Mouse (Mus musculus) forebrain, embryonic 10.5 days (tissue): ENCODE measurements around the gene Twf1. TPM values are rescaled to one million over a fixed set of nuclear protein-coding genes. Genes with fewer than 3 reads are reported as not detected.

Experiments used
- DNase-seq: peaks from one replicate; pipeline ENCODE4 v3.0.0-alpha.2; 2017; ENCODE audit warnings: low spot score; ENCODE audit errors: extremely low spot score
- H3K27ac ChIP-seq: fragments of 300-500 bp; sonication (generic); 2 replicates; pipeline ENCODE4 v1.5.1; 2016; ENCODE audit warnings: mild to moderate bottlenecking
- H3K27me3 ChIP-seq: fragments of 300-500 bp; sonication (generic); 2 replicates; pipeline ENCODE4 v1.6.1; 2016; ENCODE audit warnings: mild to moderate bottlenecking; ENCODE audit not compliant: poor library complexity, severe bottlenecking
- H3K36me3 ChIP-seq: fragments of 300-500 bp; sonication (generic); replicated peaks from 2 replicates; pipeline ENCODE4 v1.6.1; 2016; ENCODE audit warnings: mild to moderate bottlenecking, moderate library complexity
- H3K4me1 ChIP-seq: fragments of 300-500 bp; sonication (generic); 2 replicates; pipeline ENCODE4 v1.6.1; 2016
- H3K4me3 ChIP-seq: fragments of 300-500 bp; sonication (generic); 2 replicates; pipeline ENCODE4 v1.5.1; 2016; ENCODE audit warnings: mild to moderate bottlenecking, moderate library complexity
- H3K9me3 ChIP-seq: fragments of 300-500 bp; sonication (generic); 2 replicates; pipeline ENCODE4 v1.6.1; 2016; ENCODE audit warnings: mild to moderate bottlenecking, moderate library complexity
- WGBS: fragments of 180-500 bp; shearing (Covaris S2); methylation state at CpG from one replicate; pipeline ENCODE4 v1.1.7; 2016; 5-methylcytosine and 5-hydroxymethylcytosine counted together
- polyA plus RNA-seq: library from polyadenylated mRNA; unstranded; fragments of >200 nt; fragmentation: Nextera tagmentation; extraction: Ambion mirVana; gene quantifications from 2 replicates; pipeline ENCODE4 v1.2.1, GENCODE M21; 2016

Gene Twf1
- polyA plus RNA-seq, 1 experiment from 2014 or later = 84.0 TPM

GRCm38 (mm10) chr15:94593586-94593985 is 3.9 kb upstream of the Twf1 start:
- no peaks in the 10 kb centered on the region for H3K9me3 ChIP-seq
- no peak for DNase-seq
- peaks cover 12% of the 10 kb centered on the region for H3K4me1 ChIP-seq
- H3K27me3 ChIP-seq = no peaks in the 10 kb centered on the region
- H3K4me3 ChIP-seq = no peak overlapping the region
- H3K36me3 ChIP-seq = no peaks in the 10 kb centered on the region
- H3K27ac ChIP-seq = no peak overlapping the region
- 92% methylated on average over 1 of the region's 1 CpGs for WGBS

DNA sequence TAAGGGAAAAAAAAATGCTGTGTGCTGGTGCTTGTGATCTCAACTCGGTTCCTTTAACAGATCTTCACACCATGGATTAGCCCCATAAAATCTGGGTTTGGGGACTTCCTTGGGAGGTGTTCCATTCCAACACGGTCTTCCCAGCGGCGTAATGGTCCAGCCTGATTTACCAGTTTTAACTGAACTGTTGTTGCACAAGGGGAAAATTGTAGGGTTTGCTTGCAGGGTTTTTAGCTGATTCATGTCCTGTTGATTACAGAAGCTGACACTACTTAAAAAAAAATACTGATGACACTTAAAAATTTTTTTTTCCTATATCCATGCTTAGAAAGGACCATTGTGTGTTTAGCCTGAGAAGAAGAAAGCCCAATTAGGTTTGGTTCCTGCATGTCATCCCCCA is 1.7 kb upstream of the Twf1 start:
- Histone ChIP-seq H3K9me3 (no peaks in the 10 kb centered on the region), H3K27me3 (no peaks in the 10 kb centered on the region), H3K27ac (no peak overlapping the region), H3K4me1 (peaks cover 18% of the 10 kb centered on the region), H3K36me3 (peaks cover 5% of the 10 kb centered on the region), H3K4me3 (no peak overlapping the region)
- DNase-seq = no peak
- WGBS = 87% methylated on average over 4 of the region's 4 CpGs

DNA sequence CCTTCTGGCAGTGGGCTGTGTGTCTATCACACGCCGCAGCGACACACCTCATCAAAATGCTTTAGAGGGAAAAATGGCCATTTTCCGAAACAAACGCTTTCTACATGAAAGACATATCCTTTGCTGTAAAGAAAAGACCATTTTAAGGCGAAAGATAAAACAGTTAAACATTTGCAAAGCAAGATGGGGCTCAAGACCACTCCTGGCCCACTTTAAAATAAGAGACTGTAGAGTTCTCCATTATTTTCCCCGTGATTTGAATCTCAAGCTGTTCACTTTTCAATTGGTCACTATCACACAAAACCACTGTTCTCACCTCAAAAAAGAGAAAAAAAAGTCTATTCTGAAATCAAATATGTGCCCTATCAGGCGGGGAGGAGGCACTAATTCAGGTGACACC is 394 bp upstream of the Twf1 start:
- Histone ChIP-seq H3K36me3 (peaks cover 17% of the 10 kb centered on the region), H3K4me3 (peak overlapping the region; percentile 85), H3K27me3 (no peaks in the 10 kb centered on the region), H3K4me1 (peaks cover 18% of the 10 kb centered on the region), H3K27ac (peak overlapping the region; percentile 92), H3K9me3 (no peaks in the 10 kb centered on the region)
- DNase-seq = no peak
- 12% methylated on average over 8 of the region's 8 CpGs for WGBS

DNA sequence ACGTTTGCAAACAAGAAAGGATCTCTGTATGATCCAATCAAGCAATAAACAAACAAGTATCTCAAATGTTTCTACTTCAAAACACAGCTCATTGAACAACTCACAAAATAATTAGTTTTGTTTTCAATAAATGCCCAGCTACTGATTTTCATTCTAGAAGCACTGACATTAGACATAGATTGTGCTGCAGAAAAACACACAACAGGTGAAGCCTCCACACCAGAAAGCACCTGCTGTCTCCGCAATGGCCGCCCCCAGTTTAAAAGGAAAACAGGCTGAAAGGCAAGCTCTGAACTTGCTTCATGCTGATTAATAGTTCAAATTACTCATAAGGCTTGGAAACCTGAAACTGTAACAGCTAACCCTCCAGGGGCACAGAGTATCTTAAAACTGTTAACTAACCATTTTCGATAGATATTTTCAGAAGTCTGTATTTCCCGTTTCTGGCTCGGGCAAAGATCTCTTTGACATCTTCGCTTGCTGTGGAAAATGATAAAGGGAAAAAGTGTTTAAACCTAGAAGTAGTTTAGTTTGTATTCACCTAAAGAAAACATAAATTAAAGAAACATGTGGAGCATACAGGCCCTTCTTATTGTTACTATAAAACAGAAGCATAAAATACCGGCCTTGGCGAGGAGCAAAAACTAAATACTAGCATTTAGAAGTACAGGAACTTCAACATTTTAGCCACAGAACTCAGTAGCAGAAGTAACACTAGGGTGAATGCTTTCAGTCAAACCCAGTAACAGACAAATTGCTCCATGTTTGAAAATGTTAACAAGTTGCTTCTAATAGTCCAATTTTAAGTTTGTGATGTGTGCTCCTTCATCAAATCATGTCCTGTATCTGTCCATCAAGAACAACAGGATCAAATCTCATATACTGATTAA is 1.6 kb downstream of the Twf1 start:
- Histone ChIP-seq H3K27me3 (no peaks in the 10 kb centered on the region), H3K36me3 (peaks cover 37% of the 10 kb centered on the region), H3K9me3 (no peaks in the 10 kb centered on the region), H3K4me1 (peaks cover 18% of the 10 kb centered on the region), H3K27ac (no peak overlapping the region), H3K4me3 (peak overlapping the region; percentile 85)
- 92% methylated on average over 9 of the region's 9 CpGs for WGBS
- no peak for DNase-seq

DNA sequence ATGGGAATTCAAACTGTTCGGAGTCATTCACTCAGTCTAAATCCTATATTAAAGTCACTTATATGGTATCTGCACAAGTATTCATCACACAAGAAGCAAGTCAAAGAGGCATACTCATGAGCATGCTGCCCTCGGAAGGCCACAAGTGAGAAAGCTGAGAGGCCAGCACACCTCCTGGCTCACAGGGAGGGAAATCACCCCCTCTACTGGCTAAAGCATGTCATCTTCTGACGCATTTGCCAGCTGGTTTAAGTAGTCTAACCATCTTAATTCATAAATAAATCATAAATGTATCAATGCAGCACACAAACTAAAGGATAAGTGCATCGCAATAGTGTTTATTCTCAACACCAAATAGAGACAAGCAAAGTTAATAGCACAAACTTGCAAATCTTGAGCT is 5.0 kb downstream of the Twf1 start:
- no peak for DNase-seq
- peaks cover 70% of the 10 kb centered on the region for H3K36me3 ChIP-seq
- H3K9me3 ChIP-seq = no peaks in the 10 kb centered on the region
- H3K27me3 ChIP-seq = no peaks in the 10 kb centered on the region
- 84% methylated on average over 4 of the region's 4 CpGs for WGBS
- peaks cover 18% of the 10 kb centered on the region for H3K4me1 ChIP-seq
- no peak overlapping the region for H3K4me3 ChIP-seq
- H3K27ac ChIP-seq = no peak overlapping the region

- Histone ChIP-seq H3K4me1 (peaks cover 10% of the 10 kb centered on the region), H3K4me3 (no peak overlapping the region), H3K27ac (no peak overlapping the region), H3K9me3 (no peaks in the 10 kb centered on the region), H3K27me3 (no peaks in the 10 kb centered on the region), H3K36me3 (peaks cover 82% of the 10 kb centered on the region)
- 91% methylated on average over 10 of the region's 10 CpGs for WGBS
- DNase-seq = no peak
Measured at GRCm38 (mm10) chr15:94583153-94583552, 6.5 kb downstream of the Twf1 start.

DNA sequence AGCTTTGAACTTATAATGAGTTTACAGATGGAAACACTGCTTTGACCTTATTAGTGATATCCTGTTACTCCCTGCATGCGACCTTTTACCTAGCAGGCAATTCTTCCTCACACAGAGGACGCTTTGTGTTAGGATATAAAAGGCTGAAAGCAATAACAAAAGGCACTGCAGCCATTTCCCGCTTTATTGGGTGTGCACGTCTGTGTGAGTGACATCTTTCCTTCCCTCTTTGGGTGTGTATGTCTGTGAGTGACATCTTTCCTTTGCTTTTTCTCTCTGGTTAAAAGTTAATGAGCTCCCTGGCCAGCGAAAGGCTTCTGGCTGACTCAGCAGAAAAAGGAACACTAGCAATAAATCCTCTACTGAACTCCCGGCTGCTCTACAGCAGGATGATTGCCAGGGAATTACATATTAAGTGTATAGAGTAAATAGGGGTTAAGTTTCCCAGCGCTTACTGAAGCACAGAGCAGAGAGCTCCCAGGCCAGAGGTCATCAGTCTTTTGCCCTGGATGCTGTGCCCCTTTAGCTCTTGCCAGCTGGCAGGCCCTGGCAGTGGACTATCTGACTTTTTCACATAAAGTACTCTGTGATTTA is 7.6 kb downstream of the Twf1 start:
- Histone ChIP-seq H3K36me3 (peaks cover 84% of the 10 kb centered on the region), H3K27ac (no peak overlapping the region), H3K27me3 (no peaks in the 10 kb centered on the region), H3K4me3 (no peak overlapping the region), H3K4me1 (0 out of 2 replicates have a peak, but pooled peaks cover 4% of the 10 kb centered on the region), H3K9me3 (no peaks in the 10 kb centered on the region)
- 57% methylated on average over 7 of the region's 7 CpGs for WGBS
- no peak for DNase-seq

DNA sequence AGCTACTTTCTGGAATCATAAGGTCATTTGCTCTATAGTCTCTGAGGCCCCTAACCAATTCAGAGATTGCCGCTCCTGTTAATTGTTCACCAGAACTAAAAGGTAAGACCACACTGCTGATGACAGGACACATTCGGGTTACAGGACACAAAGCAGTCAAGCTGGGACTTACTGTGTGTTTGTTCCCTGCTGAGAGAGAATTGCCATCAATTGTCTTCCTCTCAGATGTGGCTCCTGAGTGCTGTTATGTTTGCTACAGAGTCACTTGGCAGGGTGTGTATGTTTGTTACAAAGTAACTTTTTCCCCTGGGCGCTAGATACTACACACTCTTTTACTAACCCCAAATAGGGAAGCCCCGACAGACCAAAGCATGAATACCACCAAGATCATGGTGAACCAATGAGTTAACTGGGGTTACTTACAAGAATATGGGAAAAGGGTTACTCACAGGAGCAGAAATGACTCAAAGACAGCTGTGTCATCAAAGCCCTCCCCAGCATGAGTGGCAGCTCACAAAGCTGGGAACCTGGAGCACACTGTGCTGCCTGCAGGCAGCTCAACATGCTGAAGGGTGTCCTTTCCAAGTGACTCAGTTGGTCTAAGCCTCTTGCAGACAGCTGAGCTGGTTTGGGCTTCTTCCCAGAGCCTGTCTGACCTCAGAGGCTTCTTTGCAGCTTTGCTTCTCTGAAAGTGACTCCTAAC is 15.0 kb downstream of the Twf1 start:
- H3K27me3 ChIP-seq = no peaks in the 10 kb centered on the region
- 76% methylated on average over 4 of the region's 4 CpGs for WGBS
- no peaks in the 10 kb centered on the region for H3K4me1 ChIP-seq
- no peaks in the 10 kb centered on the region for H3K9me3 ChIP-seq
- H3K4me3 ChIP-seq = no peak overlapping the region
- H3K36me3 ChIP-seq = peaks cover 14% of the 10 kb centered on the region
- no peak for DNase-seq
- no peak overlapping the region for H3K27ac ChIP-seq

GRCm38 (mm10) chr15:94572746-94573145 is 16.9 kb downstream of the Twf1 start:
- Histone ChIP-seq H3K9me3 (no peaks in the 10 kb centered on the region), H3K27me3 (no peaks in the 10 kb centered on the region), H3K4me1 (no peaks in the 10 kb centered on the region), H3K4me3 (no peak overlapping the region), H3K27ac (no peak overlapping the region), H3K36me3 (no peaks in the 10 kb centered on the region)
- 72% methylated on average over 8 of the region's 8 CpGs for WGBS
- DNase-seq = no peak

DNA sequence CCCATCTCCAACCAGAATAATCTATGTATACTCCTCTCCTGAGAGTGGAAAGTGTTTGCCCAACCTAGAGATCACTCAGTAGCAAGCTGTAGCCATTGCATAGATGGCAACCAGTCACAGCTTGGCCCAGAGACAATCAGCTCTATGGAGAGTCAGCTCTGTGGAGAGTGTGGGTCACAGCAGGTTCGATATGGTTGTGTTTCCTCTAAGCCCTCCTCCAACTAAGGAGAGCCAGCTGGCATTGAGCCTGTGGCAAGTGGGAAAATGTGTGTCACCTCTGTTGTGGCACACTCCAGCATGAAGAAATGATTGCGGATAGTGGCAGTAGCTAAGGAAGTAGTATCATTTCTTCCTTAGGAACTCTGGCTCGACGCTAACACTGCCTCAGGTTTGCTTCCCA is 18.2 kb downstream of the Twf1 start:
- Histone ChIP-seq H3K4me3 (no peak overlapping the region), H3K36me3 (no peaks in the 10 kb centered on the region), H3K27me3 (no peaks in the 10 kb centered on the region), H3K9me3 (no peaks in the 10 kb centered on the region), H3K27ac (no peak overlapping the region), H3K4me1 (no peaks in the 10 kb centered on the region)
- whole genome bisulfite sequencing = 92% methylated on average over 4 of the region's 4 CpGs
- DNase-seq = no peak

GRCm38 (mm10) chr15:94568496-94569182 is 21.1 kb downstream of the Twf1 start:
- Histone ChIP-seq H3K27me3 (no peaks in the 10 kb centered on the region), H3K4me1 (no peaks in the 10 kb centered on the region), H3K36me3 (no peaks in the 10 kb centered on the region), H3K4me3 (no peak overlapping the region), H3K9me3 (no peaks in the 10 kb centered on the region), H3K27ac (no peak overlapping the region)
- DNase-seq = no peak
- WGBS = 89% methylated on average over 10 of the region's 10 CpGs

- WGBS = 89% methylated on average over 9 of the region's 9 CpGs
- Histone ChIP-seq H3K27me3 (no peaks in the 10 kb centered on the region), H3K4me3 (no peak overlapping the region), H3K4me1 (no peaks in the 10 kb centered on the region), H3K9me3 (no peaks in the 10 kb centered on the region), H3K27ac (no peak overlapping the region), H3K36me3 (no peaks in the 10 kb centered on the region)
- no peak for DNase-seq
Measured at GRCm38 (mm10) chr15:94565854-94566253, 23.8 kb downstream of the Twf1 start.
